Mouse (Mus musculus): ENCODE results near the gene Nav2. TPM values are rescaled to one million over a fixed set of nuclear protein-coding genes. Genes with fewer than 3 reads are reported as not detected.

The Nav2 gene
- total and polyA plus RNA-seq, 3 experiments: 2.0 to 2.7 TPM; not detected in 1

DNA sequence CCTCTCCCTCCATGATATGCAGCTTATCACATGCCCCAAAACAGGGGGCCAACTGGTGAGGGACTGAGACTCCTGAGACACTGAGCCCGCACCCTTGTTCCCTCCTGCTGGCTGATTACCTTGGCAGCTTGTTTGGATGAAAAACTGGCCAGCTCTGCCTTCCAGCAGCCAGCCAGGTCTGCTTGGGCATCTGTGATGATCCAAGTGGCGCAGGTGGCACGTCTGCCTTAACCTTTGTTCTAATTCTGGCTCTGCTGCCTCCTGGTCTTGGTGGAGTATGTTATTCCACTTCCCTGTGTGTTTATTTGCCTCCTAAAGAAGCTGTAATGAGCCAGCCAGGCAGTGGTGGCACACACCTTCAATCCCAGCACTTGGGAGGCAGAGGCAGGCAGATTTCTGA lies 296.3 kb downstream of the Nav2 start:
- TF ChIP-seq MEF2A (IDR thresholded peaks at IDR 0.05; ENCODE audit: extremely low read depth, insufficient replicate concordance, low read depth, low read length, poor library complexity, severe bottlenecking) (no peak), ZMIZ1 (IDR thresholded peaks at IDR 0.05; ENCODE audit: low read depth, low read length) (no peak), ZKSCAN1 (IDR thresholded peaks at IDR 0.05; ENCODE audit: low read depth, low read length) (no peak), ELF1 (IDR thresholded peaks at IDR 0.05; ENCODE audit: low read depth, low read length) (no peak), CHD1 (IDR thresholded peaks at IDR 0.05; ENCODE audit: low read depth, low read length) (no peak), NELFE (IDR thresholded peaks at IDR 0.05; ENCODE audit: low read depth, low read length) (no peak)
- no peak for DNase-seq (ENCODE audit: low read depth, low spot score)

DNA sequence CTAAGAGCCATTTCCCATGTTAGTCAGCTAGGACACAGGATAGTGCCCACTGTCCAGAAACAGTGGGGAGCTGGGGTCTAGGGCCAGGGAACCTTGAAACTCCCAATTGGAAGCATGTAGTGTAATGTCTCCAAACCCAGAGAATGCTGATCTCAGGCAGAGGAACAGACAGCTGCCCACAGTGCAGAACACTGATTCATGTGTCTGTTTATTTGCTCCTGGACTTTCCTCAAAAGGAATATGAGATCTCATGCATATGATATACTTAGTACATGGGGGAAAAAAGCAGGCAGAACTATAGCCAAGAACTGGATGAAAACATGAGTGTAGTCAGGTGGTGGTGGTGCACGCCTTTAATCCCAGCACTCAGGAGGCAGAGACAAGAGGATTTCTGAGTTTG lies 297.0 kb downstream of the Nav2 start:
- Histone ChIP-seq H3K79me2 (ENCODE audit: control insufficient read depth, insufficient read depth, low read length, poor library complexity) (no peaks in the 10 kb centered on the region), H3K4me1 (ENCODE audit: control insufficient read depth in 1 of 2, insufficient read depth in 2 of 2, low read length in 2 of 2) (no peaks in the 10 kb centered on the region), H3K27me3 (ENCODE audit: control insufficient read depth in 1 of 2, insufficient read depth in 2 of 2, low read length in 2 of 2) (peaks cover 0 to 1% of the 10 kb centered on the region in 2 experiments; a peak in 1 of 4 replicates), H3K9me3 (replicated peaks; ENCODE audit: insufficient read depth, low read length) (no peaks in the 10 kb centered on the region), H3K9ac (ENCODE audit: control insufficient read depth, low read depth, low read length, poor library complexity, severe bottlenecking) (no peak overlapping the region), H3K27ac (ENCODE audit: control insufficient read depth, low read depth, low read length) (no peak overlapping the region), H3K36me3 (ENCODE audit: control insufficient read depth in 1 of 2, insufficient read depth in 2 of 2, low read length in 2 of 2) (no peaks in the 10 kb centered on the region), H3K4me3 (ENCODE audit: control insufficient read depth in 1 of 2, insufficient read depth in 1 of 2, low read depth in 2 of 2, low read length in 2 of 2) (no peak overlapping the region)
- TF ChIP-seq POLR2A (IDR thresholded peaks at IDR 0.05; ENCODE audit: control insufficient read depth in 1 of 2, insufficient read depth in 1 of 2, low read depth in 1 of 2, low read length in 2 of 2, poor library complexity in 1 of 2) (no peak), MAZ (IDR thresholded peaks at IDR 0.05; ENCODE audit: low read depth, low read length) (no peak), USF2 (IDR thresholded peaks at IDR 0.05; ENCODE audit: borderline replicate concordance in 1 of 2, insufficient read depth in 1 of 2, low read depth in 1 of 2, low read length in 2 of 2) (no peak)
- no peak for DNase-seq (ENCODE audit: low read depth, low spot score)

More for the DNA sequence above, 296.3 kb downstream of the Nav2 start:
- H3K9ac ChIP-seq (ENCODE audit: control insufficient read depth, low read depth, low read length, poor library complexity, severe bottlenecking): no peak overlapping the region
- peaks cover 0 to 1% of the 10 kb centered on the region in 2 experiments; a peak in 1 of 4 replicates for H3K27me3 ChIP-seq (ENCODE audit: control insufficient read depth in 1 of 2, insufficient read depth in 2 of 2, low read length in 2 of 2)
- no peak overlapping the region for H3K27ac ChIP-seq (ENCODE audit: control insufficient read depth, low read depth, low read length)
- no peaks in the 10 kb centered on the region for H3K79me2 ChIP-seq (ENCODE audit: control insufficient read depth, insufficient read depth, low read length, poor library complexity)
- no peaks in the 10 kb centered on the region for H3K4me1 ChIP-seq (ENCODE audit: control insufficient read depth in 1 of 2, insufficient read depth in 2 of 2, low read length in 2 of 2)
- H3K9me3 ChIP-seq (replicated peaks; ENCODE audit: insufficient read depth, low read length): no peaks in the 10 kb centered on the region
- H3K4me3 ChIP-seq (ENCODE audit: control insufficient read depth in 1 of 2, insufficient read depth in 1 of 2, low read depth in 2 of 2, low read length in 2 of 2): no peak overlapping the region
- no peaks in the 10 kb centered on the region for H3K36me3 ChIP-seq (ENCODE audit: control insufficient read depth in 1 of 2, insufficient read depth in 2 of 2, low read length in 2 of 2)

DNA sequence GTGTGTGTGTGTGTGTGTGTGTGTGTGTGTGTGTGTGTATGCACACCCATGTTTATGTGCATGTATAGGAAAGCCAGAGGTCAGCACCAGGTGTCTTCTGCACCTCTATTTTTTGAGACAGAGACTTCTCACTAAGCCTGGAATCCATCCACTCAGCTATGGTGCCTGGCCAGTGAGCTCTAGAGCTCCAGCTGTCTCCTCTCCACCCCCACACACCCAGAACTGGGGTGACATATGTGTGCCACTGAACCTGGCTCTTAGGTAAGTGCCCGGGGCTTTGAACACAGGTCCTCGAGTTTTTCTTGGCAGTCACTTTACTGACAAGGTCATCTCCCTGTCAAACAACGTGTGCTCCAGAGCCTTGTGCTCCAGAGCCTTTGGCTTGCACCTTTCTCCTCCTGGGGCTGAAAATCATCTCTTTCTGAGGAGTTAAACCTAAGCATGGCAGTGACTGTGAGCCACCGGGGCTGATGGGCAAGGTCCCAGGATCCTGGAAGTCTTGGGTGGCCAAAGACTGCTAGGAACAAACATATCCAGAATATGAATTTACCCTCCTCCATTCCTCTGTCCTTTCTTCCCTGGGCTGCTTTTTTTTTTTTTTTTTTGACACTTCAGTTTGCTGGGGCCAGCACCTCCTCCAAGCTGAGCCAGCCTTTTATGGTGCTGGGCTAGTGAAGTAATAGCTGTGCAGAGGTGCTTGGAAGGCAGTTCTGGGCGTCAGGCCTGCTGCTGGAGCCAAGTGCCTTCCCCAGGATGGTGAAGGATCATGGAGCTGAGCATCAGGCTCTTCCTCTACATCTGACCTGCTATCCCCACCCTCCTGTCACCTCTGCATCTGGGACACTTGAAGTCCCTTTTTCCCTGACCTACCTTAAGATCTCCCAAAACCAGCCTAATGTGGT lies 298.5 kb downstream of the Nav2 start:
- Histone ChIP-seq H3K36me3 (ENCODE audit: control insufficient read depth in 1 of 2, insufficient read depth in 2 of 2, low read length in 2 of 2) (no peaks in the 10 kb centered on the region), H3K4me3 (ENCODE audit: control insufficient read depth in 1 of 2, insufficient read depth in 1 of 2, low read depth in 2 of 2, low read length in 2 of 2) (no peak overlapping the region), H3K9ac (ENCODE audit: control insufficient read depth, low read depth, low read length, poor library complexity, severe bottlenecking) (no peak overlapping the region), H3K4me1 (ENCODE audit: control insufficient read depth in 1 of 2, insufficient read depth in 2 of 2, low read length in 2 of 2) (no peaks in the 10 kb centered on the region), H3K27ac (ENCODE audit: control insufficient read depth, low read depth, low read length) (no peak overlapping the region), H3K79me2 (ENCODE audit: control insufficient read depth, insufficient read depth, low read length, poor library complexity) (no peaks in the 10 kb centered on the region), H3K9me3 (replicated peaks; ENCODE audit: insufficient read depth, low read length) (no peaks in the 10 kb centered on the region), H3K27me3 (ENCODE audit: control insufficient read depth in 1 of 2, insufficient read depth in 2 of 2, low read length in 2 of 2) (peaks cover 0 to 3% of the 10 kb centered on the region in 2 experiments; a peak in 1 of 4 replicates)
- DNase-seq (ENCODE audit: low read depth, low spot score): no peak
- TF ChIP-seq GABPA (IDR thresholded peaks at IDR 0.05; ENCODE audit: low read depth, low read length) (no peak), POLR2AphosphoS5 (IDR thresholded peaks at IDR 0.05; ENCODE audit: borderline replicate concordance, low read depth, low read length) (no peak), RAD21 (IDR thresholded peaks at IDR 0.05; ENCODE audit: low read depth, low read length) (no peak), TCF12 (IDR thresholded peaks at IDR 0.05; ENCODE audit: low read depth, low read length) (no peak), EP300 (IDR thresholded peaks at IDR 0.05; ENCODE audit: low read depth in 1 of 2, low read length in 2 of 2) (no peak), MAX (IDR thresholded peaks at IDR 0.05; ENCODE audit: low read length) (no peak), MAZ (IDR thresholded peaks at IDR 0.05; ENCODE audit: low read depth, low read length) (no peak), ZKSCAN1 (IDR thresholded peaks at IDR 0.05; ENCODE audit: low read depth, low read length) (no peak), POLR2AphosphoS2 (IDR thresholded peaks at IDR 0.05; ENCODE audit: low read length) (no peak)

Measured in MEL (cell line).